Mouse (Mus musculus) c-Kit-positive CD71-positive TER-119-negative erythroid progenitor cells, embryonic 14.5 days (primary cell): ENCODE measurements around the gene Dlgap5.

Experiments
- DNase-seq: peaks from one replicate; pipeline ENCODE4 v3.0.0-alpha.2; 2013; ENCODE audit warnings: low read depth

Dlgap5 gene

GRCm38 (mm10) chr14:47352272-47352671 lies 65.9 kb downstream of the Dlgap5 start:
- no peak for DNase-seq

GRCm38 (mm10) chr14:47350974-47351373 lies 67.2 kb downstream of the Dlgap5 start:
- no peak for DNase-seq

- peak; percentile 37 for DNase-seq
Observed at GRCm38 (mm10) chr14:47346715-47347114, 71.5 kb downstream of the Dlgap5 start.

GRCm38 (mm10) chr14:47341811-47342291 lies 76.4 kb downstream of the Dlgap5 start:
- DNase-seq = no peak

GRCm38 (mm10) chr14:47340231-47340925 lies 77.8 kb downstream of the Dlgap5 start:
- no peak for DNase-seq
